Mouse (Mus musculus) hindbrain, postnatal 0 days (tissue): Measurements from ENCODE around the gene Gm14410. TPM values are rescaled to one million over a fixed set of nuclear protein-coding genes. Genes with fewer than 3 reads are reported as not detected.
"Not testable (repeated sequence)": the region's sequence is repeated elsewhere in the genome, so short reads cannot be mapped to it uniquely, and the experiment has no call there.

Experiments used
- ATAC-seq: fragments of 200-750 bp; cut with Nextera tagmentation; 2 replicates; pipeline ENCODE4 v1.8.0; 2017; ENCODE audit warnings: mild to moderate bottlenecking, moderate TSS enrichment, moderate library complexity
- DNase-seq: peaks from one replicate; pipeline ENCODE4 v3.0.0-alpha.2; 2015; ENCODE audit warnings: low spot score
- H3K27ac ChIP-seq: fragments of 300-500 bp; sonication (generic); 2 replicates; pipeline ENCODE4 v1.5.1; 2014; ENCODE audit warnings: mild to moderate bottlenecking
- H3K27me3 ChIP-seq: fragments of 300-500 bp; sonication (generic); 2 replicates; pipeline ENCODE4 v1.6.1; 2014; ENCODE audit warnings: low read length, mixed read lengths; ENCODE audit not compliant: insufficient read depth
- H3K36me3 ChIP-seq: fragments of 300-500 bp; sonication (generic); 2 replicates; pipeline ENCODE4 v1.6.1; 2014; ENCODE audit warnings: low read length, mixed read lengths; ENCODE audit not compliant: insufficient read depth
- H3K4me1 ChIP-seq: fragments of 300-500 bp; sonication (generic); 2 replicates; pipeline ENCODE4 v1.6.1; 2014; ENCODE audit warnings: antibody characterized with exemption, low read length, mixed read lengths; ENCODE audit not compliant: insufficient read depth
- H3K4me2 ChIP-seq: fragments of 300-500 bp; sonication (generic); 2 replicates; pipeline ENCODE4 v1.6.1; 2014; ENCODE audit warnings: low read depth, mild to moderate bottlenecking, low read length, moderate library complexity, mixed read lengths
- H3K4me3 ChIP-seq: fragments of 300-500 bp; sonication (generic); 2 replicates; pipeline ENCODE4 v1.5.1; 2014; ENCODE audit warnings: low read length
- H3K9ac ChIP-seq: fragments of 300-500 bp; sonication (generic); replicated peaks from 2 replicates; pipeline ENCODE4 v1.6.1; 2014; ENCODE audit warnings: mild to moderate bottlenecking, low read length, moderate library complexity, mixed read lengths
- H3K9me3 ChIP-seq: fragments of 300-500 bp; sonication (generic); 2 replicates; pipeline ENCODE4 v1.6.1; 2016; ENCODE audit warnings: low read length, mixed read lengths
- CTCF ChIP-seq: IDR thresholded peaks from 2 replicates; pipeline ENCODE4 v1.5.1; 2016; ENCODE audit warnings: antibody characterized with exemption, control low read depth, low read depth
- WGBS: fragments of 180-500 bp; shearing (Covaris S2); extraction: QIAGEN DNeasy Blood & Tissue Kit; methylation state at CpG from one replicate; pipeline ENCODE4 v1.1.7; 2014; 5-methylcytosine and 5-hydroxymethylcytosine counted together
- polyA plus RNA-seq: library from polyadenylated mRNA; unstranded; fragments of >200 nt; fragmentation: Nextera tagmentation; extraction: Ambion mirVana; gene quantifications from 2 replicates; pipeline ENCODE4 v1.2.1, GENCODE M21; 2015
- total RNA-seq: library from RNA; depleted of rRNA; stranded (reverse); fragments of >200 nt; gene quantifications from 2 replicates; pipeline ENCODE4 v1.2.3, GENCODE M21; 2014; rRNA removed

Gene Gm14410
- total RNA-seq (11.3 and 23.8 TPM in 2 replicates), polyA plus RNA-seq (42.4 and 47.7 TPM in 2 replicates)

DNA sequence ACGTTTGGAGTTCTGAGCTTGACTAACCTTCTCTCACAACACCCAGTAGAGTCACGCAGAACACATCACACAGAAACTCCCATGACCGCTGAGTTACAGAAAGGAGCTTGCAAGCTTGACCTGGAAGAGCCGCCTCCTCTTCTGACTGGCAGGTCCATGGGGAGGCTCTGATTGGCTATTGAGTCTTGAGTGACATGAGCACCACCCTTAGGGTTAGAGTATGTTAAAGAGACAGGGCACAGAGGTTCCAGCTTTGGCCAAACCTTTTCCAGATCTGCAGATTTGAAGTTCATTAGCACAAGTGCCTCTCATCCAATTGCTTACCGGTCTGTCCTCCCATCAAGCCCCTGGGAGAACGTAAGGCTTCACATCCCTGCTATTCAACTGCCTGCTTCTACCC, at the start of gene Gm14410:
Gene Gm14410 (minus strand): TSS at position 81 of the 400 bp plus-strand sequence.
- 0 out of 2 replicates have a peak, but pooled peaks have one; percentile 7 for TF ChIP-seq CTCF
- not testable (repeated sequence) for ATAC-seq, H3K27me3 ChIP-seq, H3K4me1 ChIP-seq, H3K27ac ChIP-seq, H3K36me3 ChIP-seq, DNase-seq, H3K9ac ChIP-seq, H3K9me3 ChIP-seq
- peak within 1 kb of the TSS; percentile 33; the same call in 1 of the 2 replicates for H3K4me2 ChIP-seq
- WGBS, result 0% methylated on average over 4 of the region's 6 CpGs
- peak within 1 kb of the TSS; percentile 29 for H3K4me3 ChIP-seq

DNA sequence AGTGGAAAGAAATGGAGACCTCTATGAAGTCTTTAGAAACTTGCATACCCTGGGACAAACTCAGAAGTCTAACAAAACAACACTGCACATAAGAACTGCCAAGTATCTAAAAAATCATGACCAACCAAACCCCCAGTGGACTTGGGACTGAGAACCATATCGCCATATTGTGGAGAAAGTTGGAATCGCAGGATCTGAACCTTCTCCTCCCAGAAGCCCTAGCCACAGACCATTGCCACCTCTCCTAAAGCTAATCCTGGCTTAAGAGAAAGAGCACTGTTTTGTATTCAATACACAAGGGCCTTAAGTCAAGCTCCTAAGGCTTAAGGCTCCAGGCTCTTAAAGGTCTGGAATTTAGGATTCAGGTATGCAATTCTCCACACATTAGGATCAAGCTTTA, 41.2 kb upstream of the Gm14410 start:
- H3K9ac ChIP-seq, H3K36me3 ChIP-seq, H3K4me3 ChIP-seq, H3K4me1 ChIP-seq, H3K9me3 ChIP-seq, ATAC-seq, DNase-seq, H3K4me2 ChIP-seq, H3K27ac ChIP-seq, H3K27me3 ChIP-seq: not testable (repeated sequence)
- 91% methylated on average over 2 of the region's 2 CpGs for WGBS

DNA sequence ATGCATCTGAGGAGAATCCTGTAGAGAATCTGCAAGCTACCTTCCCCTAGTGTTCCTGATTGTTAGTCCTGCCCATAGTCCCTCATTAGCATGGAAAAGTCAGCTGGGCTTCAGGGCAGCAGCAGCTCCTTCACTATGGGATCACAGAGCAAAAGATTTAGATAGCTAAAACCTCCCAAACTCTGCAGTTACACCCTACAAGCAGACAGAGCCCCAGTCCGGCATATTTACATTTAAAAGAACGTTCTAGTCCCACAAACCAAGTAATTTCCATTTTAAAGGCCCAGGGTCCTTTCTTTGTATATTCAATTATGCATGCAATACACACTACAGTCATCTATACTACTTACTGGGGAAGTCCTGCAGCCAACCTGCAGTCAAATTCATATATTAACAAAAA, 24.2 kb upstream of the Gm14410 start:
- H3K27me3 ChIP-seq, H3K4me1 ChIP-seq, ATAC-seq, H3K4me3 ChIP-seq, H3K27ac ChIP-seq, H3K9me3 ChIP-seq, H3K4me2 ChIP-seq, H3K9ac ChIP-seq, DNase-seq, H3K36me3 ChIP-seq: not testable (repeated sequence)
- 41% methylated on average over 2 of the region's 2 CpGs for WGBS

GRCm38 (mm10) chr2:177172749-177173148, 33.5 kb downstream of the Gm14410 start:
- not testable (repeated sequence) for H3K9ac ChIP-seq, H3K4me1 ChIP-seq, H3K27ac ChIP-seq, H3K4me3 ChIP-seq, ATAC-seq, H3K36me3 ChIP-seq, H3K27me3 ChIP-seq, H3K4me2 ChIP-seq, H3K9me3 ChIP-seq, DNase-seq
- WGBS, result 86% methylated on average over 5 of the region's 5 CpGs

Other genes with a start within 250 kb of the Gm14410 start
- 0.43 and 1.7 TPM in 2 replicates for gene Gm14419, start 205.5 kb downstream of the Gm14410 start, total RNA-seq
- 9.8 and 12.6 TPM in 2 replicates for gene Gm14419, start 205.5 kb downstream of the Gm14410 start, polyA plus RNA-seq
- not detected in 2 replicates for gene Gm14401, start 132.1 kb downstream of the Gm14410 start, total RNA-seq
- 0.21 TPM in 1 of 2 replicates, not detected in the other for gene Gm14401, start 132.1 kb downstream of the Gm14410 start, polyA plus RNA-seq
- not detected in 2 replicates for gene Gm14409, start 60.6 kb upstream of the Gm14410 start, total RNA-seq
- gene Gm14409, start 60.6 kb upstream of the Gm14410 start, polyA plus RNA-seq, result not detected in 2 replicates
- gene Gm14412, start 117.9 kb upstream of the Gm14410 start, total RNA-seq, result 0.10 and 0.43 TPM in 2 replicates
- gene Gm14412, start 117.9 kb upstream of the Gm14410 start, polyA plus RNA-seq, result 0.66 and 0.71 TPM in 2 replicates
- gene Gm14418, start 191.9 kb upstream of the Gm14410 start, total RNA-seq, result 0.50 and 1.6 TPM in 2 replicates
- gene Gm14418, start 191.9 kb upstream of the Gm14410 start, polyA plus RNA-seq, result 8.2 and 11.5 TPM in 2 replicates